Mouse (Mus musculus) embryonic fibroblast, embryonic 13.5 days (primary cell): Measurements from ENCODE around the gene Acaa1a.

ENCODE experiments used
- CTCF ChIP-seq: IDR thresholded peaks from 2 replicates; pipeline ENCODE4 v1.5.1; 2011; ENCODE audit warnings: mild to moderate bottlenecking, control low read depth, low read length, moderate library complexity, borderline replicate concordance; ENCODE audit not compliant: insufficient read depth
- POLR2A ChIP-seq: IDR thresholded peaks from 2 replicates; pipeline ENCODE4 v1.6.1; 2011; ENCODE audit warnings: low read depth, mild to moderate bottlenecking, control low read depth, low read length, moderate library complexity

GRCm38 (mm10) chr9:119352060-119352459, 12.6 kb downstream of the Acaa1a start:
- TF ChIP-seq POLR2A (no peak), CTCF (peak; percentile 93)
